Mouse (Mus musculus): ENCODE data around the gene Etfrf1. TPM values are rescaled to one million over a fixed set of nuclear protein-coding genes. Genes with fewer than 3 reads are reported as not detected.

The Etfrf1 gene
- polyA plus RNA-seq, 1 experiment from 2014 or later, result 57.2 TPM

GRCm38 (mm10) chr6:145256701-145257073, 45.8 kb downstream of the Etfrf1 start:
- no peak for ATAC-seq (replicated peaks; ENCODE audit: insufficient number of reproducible peaks, low FRiP score, low TSS enrichment)
- Histone ChIP-seq H3K27ac (ENCODE audit: low read depth, low read length) (no peak overlapping the region), H3K9me3 (replicated peaks; ENCODE audit: control insufficient read depth, low read length) (no peaks in the 10 kb centered on the region), H3K4me3 (ENCODE audit: low read depth, low read length) (no peak overlapping the region), H3K9ac (ENCODE audit: low read depth, low read length) (no peak overlapping the region), H3K4me2 (no peak overlapping the region), H3K27me3 (ENCODE audit: control insufficient read depth, insufficient read depth, low read length) (peaks cover 40% of the 10 kb centered on the region), H3K36me3 (ENCODE audit: control insufficient read depth, insufficient read depth, low read length) (no peaks in the 10 kb centered on the region), H3K4me1 (ENCODE audit: control insufficient read depth, insufficient read depth, low read length) (no peaks in the 10 kb centered on the region)
- WGBS (ENCODE audit: insufficient replicate concordance), result 44% methylated on average over 2 of the region's 2 CpGs

- no peaks in the 10 kb centered on the region for H3K9me3 ChIP-seq (replicated peaks; ENCODE audit: control insufficient read depth, low read length)
- H3K36me3 ChIP-seq (ENCODE audit: control insufficient read depth, insufficient read depth, low read length), result no peaks in the 10 kb centered on the region
- no peaks in the 10 kb centered on the region for H3K4me1 ChIP-seq (ENCODE audit: control insufficient read depth, insufficient read depth, low read length)
- H3K4me2 ChIP-seq, result no peak overlapping the region
- H3K27ac ChIP-seq (ENCODE audit: low read depth, low read length), result no peak overlapping the region
- WGBS (ENCODE audit: insufficient replicate concordance), result 88% methylated on average over 7 of the region's 7 CpGs
- no peak for ATAC-seq (replicated peaks; ENCODE audit: insufficient number of reproducible peaks, low FRiP score, low TSS enrichment)
- H3K4me3 ChIP-seq (ENCODE audit: low read depth, low read length), result no peak overlapping the region
- H3K27me3 ChIP-seq (ENCODE audit: control insufficient read depth, insufficient read depth, low read length), result peaks cover 44% of the 10 kb centered on the region
- no peak overlapping the region for H3K9ac ChIP-seq (ENCODE audit: low read depth, low read length)
Measured at GRCm38 (mm10) chr6:145262314-145262713, 51.4 kb downstream of the Etfrf1 start.

Other genes with a start within 250 kb of the Etfrf1 start
- gene Bcat1, start 134.9 kb upstream of the Etfrf1 start, polyA plus RNA-seq (2014; fragmentation: Nextera tagmentation; extraction: Ambion mirVana), result 24.1 and 24.2 TPM in 2 replicates
- 3.0 and 3.5 TPM in 2 replicates for gene Lrmp, start 95.5 kb upstream of the Etfrf1 start, polyA plus RNA-seq (2014; fragmentation: Nextera tagmentation; extraction: Ambion mirVana)
- 0.34 and 0.42 TPM in 2 replicates for gene Casc1, start 129 bp upstream of the Etfrf1 start, polyA plus RNA-seq (2014; fragmentation: Nextera tagmentation; extraction: Ambion mirVana)
- 54.9 and 69.5 TPM in 2 replicates for gene Kras, start 39.1 kb downstream of the Etfrf1 start, polyA plus RNA-seq (2014; fragmentation: Nextera tagmentation; extraction: Ambion mirVana)

Data from heart, embryonic 11.5 days (tissue).